Mouse (Mus musculus): ENCODE results near the gene Taar1.

Gene Taar1

GRCm38 (mm10) chr10:23920056-23920455, at the start of gene Taar1:
TSS of gene Taar1 (plus strand) at chr10:23920356.
- no peak for DNase-seq

GRCm38 (mm10) chr10:23880695-23881094, 39.5 kb upstream of the Taar1 start:
- peak in 1 of 2 experiments; percentile 20 for DNase-seq

GRCm38 (mm10) chr10:23884910-23885309, 35.2 kb upstream of the Taar1 start:
- no peak for DNase-seq

GRCm38 (mm10) chr10:23886060-23886459, 34.1 kb upstream of the Taar1 start:
- no peak for DNase-seq

- DNase-seq, result no peak
Observed at GRCm38 (mm10) chr10:23892987-23893386, 27.2 kb upstream of the Taar1 start.

- no peak for DNase-seq
Observed at GRCm38 (mm10) chr10:23894601-23895349, 25.4 kb upstream of the Taar1 start, which contains the start of gene Vnn1. TSS of gene Vnn1 (plus strand) at chr10:23894688.

GRCm38 (mm10) chr10:23895376-23895775, 24.8 kb upstream of the Taar1 start:
- no peak for DNase-seq

- no peak for DNase-seq
Observed at GRCm38 (mm10) chr10:23901119-23901518, 19.0 kb upstream of the Taar1 start.

- DNase-seq, result no peak
Observed at GRCm38 (mm10) chr10:23905661-23906060, 14.5 kb upstream of the Taar1 start.

- DNase-seq, result no peak
Observed at GRCm38 (mm10) chr10:23922468-23922867, 2.3 kb downstream of the Taar1 start.

- DNase-seq, result no peak
Observed at GRCm38 (mm10) chr10:23923941-23924340, 3.8 kb downstream of the Taar1 start.

- DNase-seq, result no peak
Observed at GRCm38 (mm10) chr10:23937613-23938012, 17.5 kb downstream of the Taar1 start.

- no peak for DNase-seq
Observed at GRCm38 (mm10) chr10:23938312-23938711, 18.2 kb downstream of the Taar1 start, which contains the start of gene Taar2. TSS of gene Taar2 (plus strand) at chr10:23938572.

- DNase-seq, result peak in 1 of 2 experiments; percentile 6
Observed at GRCm38 (mm10) chr10:23942465-23942864, 22.3 kb downstream of the Taar1 start.

- DNase-seq, result no peak
Observed at GRCm38 (mm10) chr10:23948026-23948425, 27.9 kb downstream of the Taar1 start.

GRCm38 (mm10) chr10:23949508-23950005, 29.4 kb downstream of the Taar1 start, which contains the start of gene Taar3:
TSS of gene Taar3 (plus strand) at chr10:23949558.
- no peak for DNase-seq

GRCm38 (mm10) chr10:23951714-23952113, 31.6 kb downstream of the Taar1 start:
- DNase-seq, result no peak

- DNase-seq, result no peak
Observed at GRCm38 (mm10) chr10:23959071-23959470, 38.9 kb downstream of the Taar1 start.

- DNase-seq, result no peak
Observed at GRCm38 (mm10) chr10:23960444-23960915, 40.3 kb downstream of the Taar1 start, which contains the start of gene Taar4. TSS of gene Taar4 (plus strand) at chr10:23960494.

- no peak for DNase-seq
Observed at GRCm38 (mm10) chr10:23963444-23963843, 43.3 kb downstream of the Taar1 start.

- no peak for DNase-seq
Observed at GRCm38 (mm10) chr10:23964921-23965610, 44.9 kb downstream of the Taar1 start.

- DNase-seq, result no peak
Observed at GRCm38 (mm10) chr10:23970656-23971165, 50.6 kb downstream of the Taar1 start, which contains the start of gene Taar5. TSS of gene Taar5 (plus strand) at chr10:23970706.
